Mouse (Mus musculus) liver, embryonic 16.5 days (tissue): Measurements from ENCODE around the gene Gm27027. TPM values are rescaled to one million over a fixed set of nuclear protein-coding genes. Genes with fewer than 3 reads are reported as not detected.

Source experiments
- ATAC-seq: fragments of 200-750 bp; cut with Nextera tagmentation; 2 replicates; pipeline ENCODE4 v1.8.0; 2017; ENCODE audit warnings: low read depth, mild to moderate bottlenecking, moderate number of reproducible peaks, moderate library complexity
- H3K27ac ChIP-seq: fragments of 300-500 bp; sonication (generic); 2 replicates; pipeline ENCODE4 v1.5.1; 2014; ENCODE audit warnings: mild to moderate bottlenecking, low read length
- H3K27me3 ChIP-seq: fragments of 300-500 bp; sonication (generic); 2 replicates; pipeline ENCODE4 v1.6.1; 2014; ENCODE audit warnings: low read depth, low read length, mixed read lengths; ENCODE audit not compliant: control insufficient read depth, insufficient read depth
- H3K36me3 ChIP-seq: fragments of 300-500 bp; sonication (generic); 2 replicates; pipeline ENCODE4 v1.6.1; 2014; ENCODE audit warnings: mild to moderate bottlenecking; ENCODE audit not compliant: control insufficient read depth, insufficient read depth
- H3K4me1 ChIP-seq: fragments of 300-500 bp; sonication (generic); 2 replicates; pipeline ENCODE4 v1.6.1; 2014; ENCODE audit warnings: low read depth, low read length, mixed read lengths; ENCODE audit not compliant: control insufficient read depth
- H3K4me2 ChIP-seq: fragments of 300-500 bp; sonication (generic); 2 replicates; pipeline ENCODE4 v1.6.1; 2014; ENCODE audit warnings: low read depth, low read length, mixed read lengths
- H3K4me3 ChIP-seq: fragments of 300-500 bp; sonication (generic); 2 replicates; pipeline ENCODE4 v1.5.1; 2014; ENCODE audit warnings: low read depth, mild to moderate bottlenecking, low read length
- H3K9ac ChIP-seq: fragments of 300-500 bp; sonication (generic); 2 replicates; pipeline ENCODE4 v1.6.1; 2014; ENCODE audit warnings: low read depth, low read length
- H3K9me3 ChIP-seq: fragments of 300-500 bp; sonication (generic); replicated peaks from 2 replicates; pipeline ENCODE4 v1.6.1; 2016; ENCODE audit warnings: low read length; ENCODE audit not compliant: control insufficient read depth
- WGBS: fragments of 180-500 bp; shearing (Covaris S2); extraction: QIAGEN DNeasy Blood & Tissue Kit; methylation state at CpG from one replicate; pipeline ENCODE4 v1.1.7; 2014; ENCODE audit not compliant: insufficient replicate concordance; 5-methylcytosine and 5-hydroxymethylcytosine counted together
- polyA plus RNA-seq: library from polyadenylated mRNA; unstranded; fragments of >200 nt; fragmentation: Nextera tagmentation; extraction: Ambion mirVana; gene quantifications from 2 replicates; pipeline ENCODE4 v1.2.1, GENCODE M21; 2015

Gm27027 gene
- polyA plus RNA-seq, 1 experiment from 2014 or later = not detected

- H3K9ac ChIP-seq = no peak overlapping the region
- no peaks in the 10 kb centered on the region for H3K36me3 ChIP-seq
- ATAC-seq = no peak
- 30% methylated on average over 6 of the region's 6 CpGs for WGBS
- H3K9me3 ChIP-seq = no peaks in the 10 kb centered on the region
- no peaks in the 10 kb centered on the region for H3K27me3 ChIP-seq
- no peaks in the 10 kb centered on the region for H3K4me1 ChIP-seq
- no peak overlapping the region for H3K27ac ChIP-seq
- H3K4me3 ChIP-seq = no peak overlapping the region
- no peak overlapping the region for H3K4me2 ChIP-seq
Observed at GRCm38 (mm10) chr2:94024637-94025036, 28.5 kb upstream of the Gm27027 start.

GRCm38 (mm10) chr2:94010335-94011291 is 14.5 kb upstream of the Gm27027 start, which contains the start of gene Alkbh3:
Alkbh3 (minus strand) TSS chr2:94010807.
- H3K9ac ChIP-seq = peak within 1 kb of the TSS; percentile 80
- peaks cover 5% of the 10 kb centered on the region for H3K4me1 ChIP-seq
- peak within 1 kb of the TSS; percentile 82 for H3K4me3 ChIP-seq
- no peaks in the 10 kb centered on the region for H3K36me3 ChIP-seq
- WGBS = 4% methylated on average over 47 of the region's 47 CpGs
- ATAC-seq = peak; percentile 99
- H3K27me3 ChIP-seq = no peaks in the 10 kb centered on the region
- no peaks in the 10 kb centered on the region for H3K9me3 ChIP-seq
- H3K27ac ChIP-seq = peak within 1 kb of the TSS; percentile 47; the same call in 1 of the 2 replicates
- H3K4me2 ChIP-seq = peak within 1 kb of the TSS; percentile 72

GRCm38 (mm10) chr2:94002331-94002730 is 6.2 kb upstream of the Gm27027 start:
- Histone ChIP-seq H3K4me3 (no peak overlapping the region), H3K27me3 (no peaks in the 10 kb centered on the region), H3K9ac (no peak overlapping the region), H3K36me3 (peaks cover 6% of the 10 kb centered on the region), H3K9me3 (no peaks in the 10 kb centered on the region), H3K27ac (no peak overlapping the region), H3K4me1 (no peaks in the 10 kb centered on the region), H3K4me2 (no peak overlapping the region)
- 4% methylated on average over 2 of the region's 2 CpGs for WGBS
- 0 out of 2 replicates have a peak, but pooled peaks have one; percentile 30 for ATAC-seq

- H3K4me3 ChIP-seq = no peak overlapping the region
- no peaks in the 10 kb centered on the region for H3K4me1 ChIP-seq
- H3K27ac ChIP-seq = no peak overlapping the region
- no peaks in the 10 kb centered on the region for H3K9me3 ChIP-seq
- no peak overlapping the region for H3K9ac ChIP-seq
- 72% methylated on average over 4 of the region's 4 CpGs for WGBS
- peaks cover 6% of the 10 kb centered on the region for H3K36me3 ChIP-seq
- H3K4me2 ChIP-seq = no peak overlapping the region
- no peaks in the 10 kb centered on the region for H3K27me3 ChIP-seq
- no peak for ATAC-seq
Observed at GRCm38 (mm10) chr2:94001918-94002317, 5.8 kb upstream of the Gm27027 start.

GRCm38 (mm10) chr2:94001411-94001810 is 5.3 kb upstream of the Gm27027 start:
- Histone ChIP-seq H3K9ac (no peak overlapping the region), H3K4me3 (no peak overlapping the region), H3K36me3 (peaks cover 8% of the 10 kb centered on the region), H3K4me1 (no peaks in the 10 kb centered on the region), H3K4me2 (no peak overlapping the region), H3K27me3 (no peaks in the 10 kb centered on the region), H3K9me3 (no peaks in the 10 kb centered on the region), H3K27ac (no peak overlapping the region)
- 80% methylated on average over 6 of the region's 6 CpGs for WGBS
- ATAC-seq = no peak

GRCm38 (mm10) chr2:93992810-93993209 is 3.3 kb downstream of the Gm27027 start:
- Histone ChIP-seq H3K4me1 (no peaks in the 10 kb centered on the region), H3K27me3 (no peaks in the 10 kb centered on the region), H3K9me3 (no peaks in the 10 kb centered on the region), H3K4me3 (no peak overlapping the region), H3K4me2 (no peak overlapping the region), H3K36me3 (peaks cover 2% of the 10 kb centered on the region), H3K9ac (no peak overlapping the region), H3K27ac (no peak overlapping the region)
- no peak for ATAC-seq
- WGBS = 61% methylated on average over 3 of the region's 3 CpGs

- Histone ChIP-seq H3K4me3 (no peak overlapping the region), H3K27ac (no peak overlapping the region), H3K9ac (no peak overlapping the region), H3K27me3 (no peaks in the 10 kb centered on the region), H3K4me2 (no peak overlapping the region), H3K9me3 (no peaks in the 10 kb centered on the region), H3K4me1 (no peaks in the 10 kb centered on the region), H3K36me3 (peaks cover 2% of the 10 kb centered on the region)
- no peak for ATAC-seq
- 60% methylated on average over 5 of the region's 5 CpGs for WGBS
Observed at GRCm38 (mm10) chr2:93992259-93992658, 3.9 kb downstream of the Gm27027 start.

GRCm38 (mm10) chr2:93991336-93991735 is 4.8 kb downstream of the Gm27027 start:
- Histone ChIP-seq H3K27me3 (no peaks in the 10 kb centered on the region), H3K36me3 (no peaks in the 10 kb centered on the region; the same call in none of the 2 replicates), H3K9me3 (no peaks in the 10 kb centered on the region), H3K9ac (no peak overlapping the region), H3K4me3 (no peak overlapping the region), H3K4me1 (no peaks in the 10 kb centered on the region), H3K4me2 (no peak overlapping the region), H3K27ac (no peak overlapping the region)
- 54% methylated on average over 3 of the region's 3 CpGs for WGBS
- ATAC-seq = no peak

- Histone ChIP-seq H3K9me3 (no peaks in the 10 kb centered on the region), H3K9ac (no peak overlapping the region), H3K27me3 (no peaks in the 10 kb centered on the region), H3K4me3 (no peak overlapping the region), H3K36me3 (no peaks in the 10 kb centered on the region; the same call in none of the 2 replicates), H3K4me2 (no peak overlapping the region), H3K27ac (no peak overlapping the region), H3K4me1 (no peaks in the 10 kb centered on the region)
- 77% methylated on average over 2 of the region's 2 CpGs for WGBS
- no peak for ATAC-seq
Observed at GRCm38 (mm10) chr2:93988440-93988839, 7.7 kb downstream of the Gm27027 start.
